Mouse (Mus musculus) embryonic facial prominence, embryonic 10.5 days (tissue): Measurements from ENCODE around the gene Sbno2. TPM values are rescaled to one million over a fixed set of nuclear protein-coding genes. Genes with fewer than 3 reads are reported as not detected.
"Not testable (repeated sequence)": the region's sequence is repeated elsewhere in the genome, so short reads cannot be mapped to it uniquely, and the experiment has no call there.

Experiments
- DNase-seq: peaks from one replicate; pipeline ENCODE4 v3.0.0-alpha.2; 2017; ENCODE audit warnings: low spot score
- H3K27ac ChIP-seq: fragments of 300-500 bp; sonication (generic); replicated peaks from 2 replicates; pipeline ENCODE4 v1.5.1; 2016; ENCODE audit warnings: mild to moderate bottlenecking
- H3K27me3 ChIP-seq: fragments of 300-500 bp; sonication (generic); replicated peaks from 2 replicates; pipeline ENCODE4 v1.6.1; 2016; ENCODE audit warnings: low read depth, mild to moderate bottlenecking; ENCODE audit not compliant: poor library complexity, severe bottlenecking
- H3K36me3 ChIP-seq: fragments of 300-500 bp; sonication (generic); replicated peaks from 2 replicates; pipeline ENCODE4 v1.6.1; 2016; ENCODE audit warnings: mild to moderate bottlenecking, moderate library complexity
- H3K4me1 ChIP-seq: fragments of 300-500 bp; sonication (generic); 2 replicates; pipeline ENCODE4 v1.6.1; 2016
- H3K4me3 ChIP-seq: fragments of 300-500 bp; sonication (generic); 2 replicates; pipeline ENCODE4 v1.5.1; 2016; ENCODE audit warnings: mild to moderate bottlenecking, moderate library complexity
- H3K9me3 ChIP-seq: fragments of 300-500 bp; sonication (generic); 2 replicates; pipeline ENCODE4 v1.6.1; 2016; ENCODE audit warnings: mild to moderate bottlenecking
- WGBS: fragments of 180-500 bp; shearing (Covaris S2); methylation state at CpG from one replicate; pipeline ENCODE4 v1.1.7; 2016; 5-methylcytosine and 5-hydroxymethylcytosine counted together
- polyA plus RNA-seq: library from polyadenylated mRNA; unstranded; fragments of >200 nt; fragmentation: Nextera tagmentation; extraction: Ambion mirVana; gene quantifications from 2 replicates; pipeline ENCODE4 v1.2.1, GENCODE M21; 2016

Gene Sbno2
- polyA plus RNA-seq, 1 experiment from 2014 or later, result 16.2 TPM

- peaks cover 51% of the 10 kb centered on the region for H3K4me1 ChIP-seq
- no peak overlapping the region for H3K27ac ChIP-seq
- no peaks in the 10 kb centered on the region for H3K27me3 ChIP-seq
- 93% methylated on average over 4 of the region's 4 CpGs for WGBS
- no peak for DNase-seq
- peaks cover 65% of the 10 kb centered on the region for H3K36me3 ChIP-seq
- peak overlapping the region; percentile 28; the same call in 1 of the 2 replicates for H3K4me3 ChIP-seq
- H3K9me3 ChIP-seq, result no peaks in the 10 kb centered on the region
These were observed 48.9 kb downstream of the Sbno2 start for GRCm38 (mm10) chr10:80056506-80056905.

DNA sequence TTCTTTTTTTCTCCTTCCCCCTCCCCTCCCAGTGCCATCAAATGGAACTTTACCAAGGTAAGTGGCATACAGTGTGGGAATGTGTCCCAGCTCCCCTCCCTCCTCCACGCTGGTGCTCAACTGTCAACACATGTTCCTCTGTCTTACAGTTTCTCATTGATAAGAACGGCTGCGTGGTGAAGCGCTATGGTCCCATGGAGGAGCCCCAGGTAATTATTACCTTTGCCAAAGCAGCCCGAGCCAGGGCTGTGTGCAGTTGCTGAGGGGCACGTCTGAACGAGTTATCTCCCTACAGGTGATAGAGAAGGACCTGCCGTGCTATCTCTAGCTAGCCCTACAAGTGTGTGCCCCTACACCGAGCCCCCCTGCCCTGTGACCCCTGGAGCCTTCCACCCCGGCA is 49.5 kb downstream of the Sbno2 start:
- Histone ChIP-seq H3K27ac (no peak overlapping the region), H3K4me1 (peaks cover 57% of the 10 kb centered on the region), H3K27me3 (no peaks in the 10 kb centered on the region), H3K36me3 (peaks cover 59% of the 10 kb centered on the region), H3K9me3 (no peaks in the 10 kb centered on the region), H3K4me3 (peak overlapping the region; percentile 94)
- no peak for DNase-seq
- WGBS, result 83% methylated on average over 10 of the region's 10 CpGs

DNA sequence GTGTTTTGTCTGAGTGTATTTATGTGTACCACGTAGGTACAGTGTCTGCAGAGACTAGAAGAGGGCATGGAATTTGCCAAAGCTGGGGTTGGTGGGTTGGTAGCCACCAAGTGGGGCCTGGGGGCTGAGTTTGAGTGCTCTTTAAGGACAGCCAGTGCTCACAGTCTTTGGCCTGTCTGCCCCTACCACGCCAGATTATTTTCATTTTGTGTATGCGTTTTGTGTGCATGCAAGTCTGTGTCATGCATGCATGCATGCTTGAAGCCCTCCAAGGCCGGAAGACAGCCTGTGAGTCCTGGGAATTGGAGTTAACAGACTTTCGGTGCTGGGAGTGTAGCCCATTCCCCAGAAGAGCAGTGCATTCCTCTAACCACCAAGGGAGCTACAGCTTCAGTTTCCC is 50.0 kb downstream of the Sbno2 start:
- H3K9me3 ChIP-seq, result no peaks in the 10 kb centered on the region
- peaks cover 63% of the 10 kb centered on the region for H3K4me1 ChIP-seq
- peaks cover 53% of the 10 kb centered on the region for H3K36me3 ChIP-seq
- H3K27me3 ChIP-seq, result no peaks in the 10 kb centered on the region
- peak overlapping the region; percentile 94 for H3K4me3 ChIP-seq
- no peak for DNase-seq
- no peak overlapping the region for H3K27ac ChIP-seq
- 86% methylated on average over 5 of the region's 5 CpGs for WGBS

- not testable (repeated sequence) for DNase-seq, H3K27me3 ChIP-seq, H3K9me3 ChIP-seq
- Histone ChIP-seq H3K27ac (peak overlapping the region; percentile 98), H3K36me3 (peaks cover 49% of the 10 kb centered on the region), H3K4me3 (peak overlapping the region; percentile 94), H3K4me1 (peaks cover 67% of the 10 kb centered on the region)
- 38% methylated on average over 3 of the region's 3 CpGs for WGBS
These were observed 50.5 kb downstream of the Sbno2 start for GRCm38 (mm10) chr10:80054911-80055310.

DNA sequence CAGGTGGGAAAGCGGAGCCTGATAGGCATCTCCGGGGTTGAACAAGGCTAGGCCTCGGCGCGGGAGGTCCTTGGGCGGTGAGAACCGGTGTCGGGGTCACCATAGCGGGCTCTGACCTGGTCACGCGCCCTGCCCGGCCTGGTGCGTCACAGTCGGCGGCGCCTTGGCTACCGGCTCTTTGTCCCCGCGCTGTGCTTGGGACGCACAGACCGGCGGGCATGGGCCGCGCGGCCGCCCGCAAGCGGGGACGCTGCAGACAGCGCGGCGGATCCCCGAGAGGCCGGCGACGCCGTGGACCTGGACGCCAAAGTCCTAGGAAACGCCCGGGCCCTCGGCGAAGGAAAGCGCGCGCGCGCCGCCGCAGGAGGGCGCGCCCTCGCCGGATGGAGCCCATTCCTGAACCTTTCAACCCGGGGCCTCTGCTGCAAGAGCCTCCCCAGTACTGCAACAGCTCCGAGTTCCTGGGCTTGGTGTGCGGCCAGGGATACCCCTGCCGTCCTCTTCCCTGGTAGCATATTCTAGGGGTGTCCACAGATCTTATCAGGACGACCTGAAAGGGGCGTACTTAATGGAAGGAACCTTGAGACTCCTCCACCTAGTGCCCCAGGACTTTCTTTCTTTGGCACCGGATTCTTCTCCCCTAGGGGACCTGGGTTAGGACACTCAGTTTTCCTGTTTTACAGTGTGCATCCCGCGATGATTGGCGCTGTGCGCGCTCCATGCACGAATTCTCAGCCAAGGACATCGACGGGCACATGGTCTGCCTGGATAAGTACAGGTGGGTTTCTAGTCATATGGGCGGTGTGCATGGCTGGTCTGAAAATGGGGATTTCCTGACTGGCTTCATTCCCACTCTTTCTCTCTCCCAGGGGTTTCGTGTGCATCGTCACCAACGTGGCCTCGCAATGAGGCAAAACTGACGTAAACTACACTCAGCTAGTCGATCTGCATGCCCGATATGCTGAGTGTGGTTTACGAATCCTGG is 51.2 kb downstream of the Sbno2 start:
- H3K4me1 ChIP-seq, result peaks cover 75% of the 10 kb centered on the region
- WGBS, result 3% methylated on average over 77 of the region's 77 CpGs

DNA sequence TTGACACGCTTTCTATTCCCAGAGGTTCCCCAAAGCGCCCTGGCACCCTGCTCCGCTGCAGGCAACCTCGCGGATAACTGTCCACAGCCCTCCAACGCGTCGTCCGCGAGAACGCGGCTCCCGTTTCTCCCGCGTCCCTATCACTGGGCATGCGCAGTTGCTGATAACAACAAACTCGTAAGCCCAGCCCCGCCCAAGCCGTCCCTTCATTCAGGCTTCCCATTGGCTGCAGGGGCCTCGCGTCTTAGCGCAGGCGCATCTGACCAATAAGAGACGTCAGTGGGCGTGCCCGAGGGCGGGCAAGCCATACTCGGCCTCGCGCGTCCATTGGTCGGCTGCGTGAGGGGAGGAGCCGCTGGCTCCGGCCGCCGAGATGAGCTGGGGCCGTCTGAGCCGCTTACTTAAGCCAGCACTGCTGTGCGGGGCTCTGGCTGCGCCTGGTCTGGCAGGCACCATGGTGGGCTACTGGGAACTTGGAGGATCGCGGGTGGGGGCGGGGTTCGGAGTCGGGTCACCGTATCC is 52.1 kb downstream of the Sbno2 start:
- under 1% methylated on average over 47 of the region's 47 CpGs for WGBS
- Histone ChIP-seq H3K27ac (peak overlapping the region; percentile 98), H3K4me3 (peak overlapping the region; percentile 94), H3K9me3 (no peaks in the 10 kb centered on the region), H3K4me1 (peaks cover 81% of the 10 kb centered on the region), H3K27me3 (no peaks in the 10 kb centered on the region), H3K36me3 (peaks cover 33% of the 10 kb centered on the region)
- peak; percentile 100 for DNase-seq

More for the DNA sequence above, 51.2 kb downstream of the Sbno2 start:
- peak overlapping the region; percentile 98 for H3K27ac ChIP-seq
- DNase-seq, result peak; percentile 83
- H3K4me3 ChIP-seq, result peak overlapping the region; percentile 94
- H3K27me3 ChIP-seq, result no peaks in the 10 kb centered on the region
- H3K9me3 ChIP-seq, result no peaks in the 10 kb centered on the region
- peaks cover 41% of the 10 kb centered on the region for H3K36me3 ChIP-seq

DNA sequence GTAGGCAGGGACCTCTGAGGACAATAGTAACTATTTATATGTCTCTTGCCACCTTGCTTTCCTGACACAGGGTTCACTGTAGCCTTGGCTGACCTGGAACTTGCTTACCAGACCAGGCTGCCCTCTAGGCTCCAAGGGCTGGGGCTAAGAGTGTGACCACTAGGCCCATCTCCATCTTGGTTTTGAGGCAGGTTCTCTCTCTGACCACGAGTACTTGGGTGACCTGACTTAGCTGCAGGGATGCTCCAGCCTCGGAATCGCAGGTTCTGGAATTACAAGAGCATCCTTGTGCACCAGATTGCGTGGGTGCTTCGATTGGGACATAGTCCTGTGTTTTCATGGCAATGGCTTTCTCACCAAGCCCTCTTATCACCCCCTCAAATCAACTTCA is 53.0 kb downstream of the Sbno2 start:
- H3K36me3 ChIP-seq, result peaks cover 23% of the 10 kb centered on the region
- no peaks in the 10 kb centered on the region for H3K9me3 ChIP-seq
- DNase-seq, result no peak
- WGBS, result 82% methylated on average over 5 of the region's 5 CpGs
- 0 out of 2 replicates have a peak overlapping the region, but pooled peaks have one; percentile 2 for H3K4me3 ChIP-seq
- H3K27me3 ChIP-seq, result 0 out of 2 replicates have a peak, but pooled peaks cover 2% of the 10 kb centered on the region
- peaks cover 88% of the 10 kb centered on the region for H3K4me1 ChIP-seq
- peak overlapping the region; percentile 98 for H3K27ac ChIP-seq

DNA sequence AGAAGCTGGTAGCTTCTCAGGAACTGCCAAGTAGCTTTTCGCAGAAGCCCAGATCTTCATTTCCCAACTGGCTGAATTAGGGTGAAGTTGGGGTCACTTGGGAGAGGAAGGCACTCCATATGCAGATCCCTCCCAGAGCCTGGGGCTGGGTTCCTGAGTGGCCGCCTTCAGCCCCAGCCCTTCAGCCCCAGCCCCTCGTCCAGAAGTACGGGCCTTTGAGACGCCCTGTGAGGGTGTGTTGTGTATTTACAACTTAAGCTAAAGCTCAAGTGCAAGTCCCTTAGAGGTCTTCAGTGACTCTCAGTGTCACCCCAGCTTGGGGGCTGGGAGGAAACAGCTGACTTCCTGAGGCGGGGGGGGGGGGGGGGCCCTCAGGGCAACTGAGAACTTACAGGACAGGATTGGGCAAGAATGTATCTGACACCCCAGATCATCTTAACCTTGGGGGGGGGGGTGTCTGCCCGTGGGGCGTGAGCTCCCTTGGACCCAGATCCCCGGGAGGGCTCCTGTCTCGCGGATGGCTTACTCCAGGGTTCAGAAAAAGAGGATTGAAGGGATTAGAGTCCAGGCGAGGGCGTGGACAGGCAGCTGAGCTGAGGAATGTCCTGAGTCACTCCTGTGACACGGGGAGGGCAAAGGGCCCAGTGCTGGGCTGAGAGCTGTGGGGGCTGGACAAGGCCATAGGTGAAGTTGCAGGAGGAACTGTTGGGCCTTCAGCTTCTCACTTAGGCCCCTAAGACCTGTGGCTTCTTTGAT is 53.6 kb downstream of the Sbno2 start:
- 21% methylated on average over 14 of the region's 14 CpGs for WGBS
- H3K9me3 ChIP-seq, result no peaks in the 10 kb centered on the region
- H3K27me3 ChIP-seq, result 0 out of 2 replicates have a peak, but pooled peaks cover 8% of the 10 kb centered on the region
- H3K4me3 ChIP-seq, result peak overlapping the region; percentile 21
- H3K27ac ChIP-seq, result peak overlapping the region; percentile 98
- H3K36me3 ChIP-seq, result peaks cover 18% of the 10 kb centered on the region
- peak; percentile 31 for DNase-seq
- peaks cover 93% of the 10 kb centered on the region for H3K4me1 ChIP-seq

GRCm38 (mm10) chr10:80050885-80051617 is 54.3 kb downstream of the Sbno2 start:
- H3K9me3 ChIP-seq, result no peaks in the 10 kb centered on the region
- H3K27me3 ChIP-seq, result 0 out of 2 replicates have a peak, but pooled peaks cover 10% of the 10 kb centered on the region
- H3K27ac ChIP-seq, result peak overlapping the region; percentile 98
- peaks cover 94% of the 10 kb centered on the region for H3K4me1 ChIP-seq
- peak overlapping the region; percentile 21; the same call in 1 of the 2 replicates for H3K4me3 ChIP-seq
- DNase-seq, result no peak
- 19% methylated on average over 15 of the region's 15 CpGs for WGBS
- H3K36me3 ChIP-seq, result peaks cover 10% of the 10 kb centered on the region

GRCm38 (mm10) chr10:80050244-80050643 is 55.1 kb downstream of the Sbno2 start:
- peak overlapping the region; percentile 81 for H3K27ac ChIP-seq
- no peak overlapping the region for H3K4me3 ChIP-seq
- 27% methylated on average over 6 of the region's 6 CpGs for WGBS
- H3K4me1 ChIP-seq, result peaks cover 87% of the 10 kb centered on the region
- no peak for DNase-seq
- H3K36me3 ChIP-seq, result peaks cover 2% of the 10 kb centered on the region
- H3K9me3 ChIP-seq, result no peaks in the 10 kb centered on the region
- 0 out of 2 replicates have a peak, but pooled peaks cover 10% of the 10 kb centered on the region for H3K27me3 ChIP-seq

DNA sequence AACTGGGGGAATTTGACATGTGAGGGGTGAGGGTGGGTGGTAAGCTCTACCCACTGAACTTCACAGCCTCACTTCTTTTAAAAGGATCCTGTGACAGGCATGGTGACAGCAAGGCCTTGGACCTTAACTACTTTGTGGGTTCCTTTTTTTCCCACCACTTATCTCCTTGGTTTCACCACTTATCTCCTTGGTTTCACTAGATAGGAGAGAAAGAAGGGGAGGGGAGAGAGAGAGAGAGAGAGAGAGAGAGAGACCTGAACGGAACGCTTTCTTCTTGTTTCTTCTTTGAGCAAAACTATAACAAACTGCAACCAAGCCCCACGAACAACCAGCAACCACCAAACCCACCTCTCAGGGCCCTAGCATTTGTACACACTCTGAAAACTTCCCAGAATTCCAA is 56.5 kb downstream of the Sbno2 start:
- 43% methylated on average over 3 of the region's 3 CpGs for WGBS
- Histone ChIP-seq H3K27ac (peak overlapping the region; percentile 81), H3K4me3 (no peak overlapping the region), H3K4me1 (peaks cover 76% of the 10 kb centered on the region), H3K27me3 (0 out of 2 replicates have a peak, but pooled peaks cover 10% of the 10 kb centered on the region), H3K36me3 (no peaks in the 10 kb centered on the region), H3K9me3 (no peaks in the 10 kb centered on the region)
- no peak for DNase-seq
